Mouse (Mus musculus): Measurements from ENCODE around the gene Runx3. TPM values are rescaled to one million over a fixed set of nuclear protein-coding genes. Genes with fewer than 3 reads are reported as not detected.
"Not testable (repeated sequence)": the region's sequence is repeated elsewhere in the genome, so short reads cannot be mapped to it uniquely, and the experiment has no call there.

The Runx3 gene
- polyA plus RNA-seq, 1 experiment from 2014 or later = 0.13 TPM

GRCm38 (mm10) chr4:135175406-135176120 lies 55.1 kb downstream of the Runx3 start:
- no peaks in the 10 kb centered on the region for H3K36me3 ChIP-seq (ENCODE audit: control insufficient read depth, insufficient read depth, low read length)
- DNase-seq (ENCODE audit: low spot score) = peak; percentile 61
- H3K9me3 ChIP-seq (ENCODE audit: control insufficient read depth, low read length) = no peaks in the 10 kb centered on the region
- WGBS = 15% methylated on average over 38 of the region's 38 CpGs
- TF ChIP-seq EP300 (optimal IDR thresholded peaks at IDR 0.05) (no peak), CTCF (IDR thresholded peaks at IDR 0.05; ENCODE audit: low read depth) (no peak)
- H3K4me3 ChIP-seq (ENCODE audit: low read depth, low read length) = peak overlapping the region; percentile 10; the same call in 1 of the 2 replicates
- no peaks in the 10 kb centered on the region for H3K27me3 ChIP-seq (ENCODE audit: control insufficient read depth, insufficient read depth, low read length)
- H3K9ac ChIP-seq (ENCODE audit: low read length) = no peak overlapping the region
- H3K4me1 ChIP-seq (replicated peaks; ENCODE audit: control insufficient read depth, insufficient read depth) = no peaks in the 10 kb centered on the region; the same call in 1 of the 2 replicates
- peak overlapping the region; percentile 29 for H3K4me2 ChIP-seq (replicated peaks; ENCODE audit: low read depth)
- H3K27ac ChIP-seq (replicated peaks) = no peak overlapping the region
- ATAC-seq (ENCODE audit: low FRiP score, low TSS enrichment) = peak; percentile 28; the same call in 1 of the 2 replicates

- DNase-seq (ENCODE audit: low spot score) = no peak
Measured at GRCm38 (mm10) chr4:135177568-135177967, 57.1 kb downstream of the Runx3 start.

GRCm38 (mm10) chr4:135179077-135179481 lies 58.6 kb downstream of the Runx3 start:
- DNase-seq (ENCODE audit: low spot score) (no peak), ATAC-seq (ENCODE audit: low FRiP score, low TSS enrichment) (no peak)
- Histone ChIP-seq H3K36me3 (ENCODE audit: control insufficient read depth, insufficient read depth, low read length) (no peaks in the 10 kb centered on the region), H3K27me3 (ENCODE audit: control insufficient read depth, insufficient read depth, low read length) (no peaks in the 10 kb centered on the region), H3K27ac (replicated peaks) (no peak overlapping the region), H3K4me2 (replicated peaks; ENCODE audit: low read depth) (no peak overlapping the region), H3K9ac (ENCODE audit: low read length) (no peak overlapping the region), H3K4me3 (ENCODE audit: low read depth, low read length) (no peak overlapping the region), H3K9me3 (ENCODE audit: control insufficient read depth, low read length) (no peaks in the 10 kb centered on the region), H3K4me1 (replicated peaks; ENCODE audit: control insufficient read depth, insufficient read depth) (no peaks in the 10 kb centered on the region; the same call in 1 of the 2 replicates)
- TF ChIP-seq CTCF (IDR thresholded peaks at IDR 0.05; ENCODE audit: low read depth) (peak; percentile 64), EP300 (optimal IDR thresholded peaks at IDR 0.05) (no peak)
- 37% methylated on average over 5 of the region's 5 CpGs for WGBS

More at GRCm38 (mm10) chr4:135177568-135177967, 57.1 kb downstream of the Runx3 start:
- TF ChIP-seq CTCF (IDR thresholded peaks at IDR 0.05; ENCODE audit: low read depth) (no peak), EP300 (optimal IDR thresholded peaks at IDR 0.05) (no peak)
- no peaks in the 10 kb centered on the region for H3K9me3 ChIP-seq (ENCODE audit: control insufficient read depth, low read length)
- no peak overlapping the region for H3K9ac ChIP-seq (ENCODE audit: low read length)
- H3K27me3 ChIP-seq (ENCODE audit: control insufficient read depth, insufficient read depth, low read length) = no peaks in the 10 kb centered on the region
- H3K4me1 ChIP-seq (replicated peaks; ENCODE audit: control insufficient read depth, insufficient read depth) = no peaks in the 10 kb centered on the region; the same call in 1 of the 2 replicates
- no peak for ATAC-seq (ENCODE audit: low FRiP score, low TSS enrichment)
- H3K4me3 ChIP-seq (ENCODE audit: low read depth, low read length) = no peak overlapping the region
- H3K36me3 ChIP-seq (ENCODE audit: control insufficient read depth, insufficient read depth, low read length) = no peaks in the 10 kb centered on the region
- H3K27ac ChIP-seq (replicated peaks) = no peak overlapping the region
- H3K4me2 ChIP-seq (replicated peaks; ENCODE audit: low read depth) = no peak overlapping the region

- H3K9ac ChIP-seq (ENCODE audit: low read length) = no peak overlapping the region
- TF ChIP-seq EP300 (optimal IDR thresholded peaks at IDR 0.05) (no peak), CTCF (IDR thresholded peaks at IDR 0.05; ENCODE audit: low read depth) (no peak)
- no peak for ATAC-seq (ENCODE audit: low FRiP score, low TSS enrichment)
- H3K36me3 ChIP-seq (ENCODE audit: control insufficient read depth, insufficient read depth, low read length) = no peaks in the 10 kb centered on the region
- no peak overlapping the region for H3K27ac ChIP-seq (replicated peaks)
- 85% methylated on average over 4 of the region's 4 CpGs for WGBS
- H3K4me3 ChIP-seq (ENCODE audit: low read depth, low read length) = no peak overlapping the region
- H3K9me3 ChIP-seq (ENCODE audit: control insufficient read depth, low read length) = no peaks in the 10 kb centered on the region
- DNase-seq (ENCODE audit: low spot score) = no peak
- no peaks in the 10 kb centered on the region for H3K27me3 ChIP-seq (ENCODE audit: control insufficient read depth, insufficient read depth, low read length)
- no peak overlapping the region for H3K4me2 ChIP-seq (replicated peaks; ENCODE audit: low read depth)
- no peaks in the 10 kb centered on the region for H3K4me1 ChIP-seq (replicated peaks; ENCODE audit: control insufficient read depth, insufficient read depth)
Measured at GRCm38 (mm10) chr4:135181819-135182218, 61.4 kb downstream of the Runx3 start.

GRCm38 (mm10) chr4:135184277-135184676 lies 63.8 kb downstream of the Runx3 start:
- WGBS = 95% methylated on average over 5 of the region's 13 CpGs
- ATAC-seq (ENCODE audit: low FRiP score, low TSS enrichment) = not testable (repeated sequence)

GRCm38 (mm10) chr4:135189452-135190008 lies 69.1 kb downstream of the Runx3 start:
- no peak for DNase-seq (ENCODE audit: low spot score)
- Histone ChIP-seq H3K4me3 (ENCODE audit: low read depth, low read length) (no peak overlapping the region), H3K27ac (replicated peaks) (no peak overlapping the region), H3K4me2 (replicated peaks; ENCODE audit: low read depth) (no peak overlapping the region), H3K4me1 (replicated peaks; ENCODE audit: control insufficient read depth, insufficient read depth) (no peaks in the 10 kb centered on the region), H3K9ac (ENCODE audit: low read length) (no peak overlapping the region), H3K36me3 (ENCODE audit: control insufficient read depth, insufficient read depth, low read length) (no peaks in the 10 kb centered on the region), H3K9me3 (ENCODE audit: control insufficient read depth, low read length) (no peaks in the 10 kb centered on the region), H3K27me3 (ENCODE audit: control insufficient read depth, insufficient read depth, low read length) (no peaks in the 10 kb centered on the region)
- TF ChIP-seq CTCF (IDR thresholded peaks at IDR 0.05; ENCODE audit: low read depth) = no peak
- no peak for TF ChIP-seq EP300 (optimal IDR thresholded peaks at IDR 0.05)
- WGBS = 79% methylated on average over 12 of the region's 12 CpGs
- no peak for ATAC-seq (ENCODE audit: low FRiP score, low TSS enrichment)

More at GRCm38 (mm10) chr4:135184277-135184676, 63.8 kb downstream of the Runx3 start:
- H3K36me3 ChIP-seq (ENCODE audit: control insufficient read depth, insufficient read depth, low read length); H3K27ac ChIP-seq (replicated peaks); H3K27me3 ChIP-seq (ENCODE audit: control insufficient read depth, insufficient read depth, low read length); DNase-seq (ENCODE audit: low spot score); H3K4me3 ChIP-seq (ENCODE audit: low read depth, low read length); H3K4me2 ChIP-seq (replicated peaks; ENCODE audit: low read depth); H3K4me1 ChIP-seq (replicated peaks; ENCODE audit: control insufficient read depth, insufficient read depth); H3K9ac ChIP-seq (ENCODE audit: low read length); H3K9me3 ChIP-seq (ENCODE audit: control insufficient read depth, low read length): not testable (repeated sequence)

All from stomach, postnatal 0 days (tissue).